Mouse (Mus musculus) embryonic fibroblast, embryonic 13.5 days (primary cell): Measurements from ENCODE around the gene Fbxo9. TPM values are rescaled to one million over a fixed set of nuclear protein-coding genes. Genes with fewer than 3 reads are reported as not detected.
A peak's percentile ranks its signal among the peaks of the same experiment; 100 is the strongest.
"Not testable (repeated sequence)": the region's sequence is repeated elsewhere in the genome, so short reads cannot be mapped to it uniquely, and the experiment has no call there.

ENCODE experiments used
- H3K27ac ChIP-seq: 2 replicates; pipeline ENCODE4 v1.5.1; 2012; ENCODE audit warnings: low read length, control low read depth, inconsistent platforms; ENCODE audit not compliant: insufficient read depth
- H3K4me1 ChIP-seq: 2 replicates; pipeline ENCODE4 v1.6.1; 2011; ENCODE audit warnings: low read length; ENCODE audit not compliant: control insufficient read depth, insufficient read depth
- H3K4me3 ChIP-seq: 2 replicates; pipeline ENCODE4 v1.5.1; 2011; ENCODE audit warnings: mild to moderate bottlenecking, control low read depth, low read length; ENCODE audit not compliant: insufficient read depth
- CTCF ChIP-seq: IDR thresholded peaks from 2 replicates; pipeline ENCODE4 v1.5.1; 2011; ENCODE audit warnings: mild to moderate bottlenecking, control low read depth, low read length, moderate library complexity, borderline replicate concordance; ENCODE audit not compliant: insufficient read depth
- POLR2A ChIP-seq: IDR thresholded peaks from 2 replicates; pipeline ENCODE4 v1.6.1; 2011; ENCODE audit warnings: low read depth, mild to moderate bottlenecking, control low read depth, low read length, moderate library complexity
- polyA plus RNA-seq: library from polyadenylated mRNA; stranded (reverse); fragments of >200 nt; gene quantifications from 2 replicates; pipeline ENCODE4 v1.2.4, GENCODE M21; 2011; ENCODE audit warnings: low read depth; ENCODE audit not compliant: missing spikeins, insufficient read length

Fbxo9 gene
- polyA plus RNA-seq: 22.2 and 23.0 TPM in 2 replicates

DNA sequence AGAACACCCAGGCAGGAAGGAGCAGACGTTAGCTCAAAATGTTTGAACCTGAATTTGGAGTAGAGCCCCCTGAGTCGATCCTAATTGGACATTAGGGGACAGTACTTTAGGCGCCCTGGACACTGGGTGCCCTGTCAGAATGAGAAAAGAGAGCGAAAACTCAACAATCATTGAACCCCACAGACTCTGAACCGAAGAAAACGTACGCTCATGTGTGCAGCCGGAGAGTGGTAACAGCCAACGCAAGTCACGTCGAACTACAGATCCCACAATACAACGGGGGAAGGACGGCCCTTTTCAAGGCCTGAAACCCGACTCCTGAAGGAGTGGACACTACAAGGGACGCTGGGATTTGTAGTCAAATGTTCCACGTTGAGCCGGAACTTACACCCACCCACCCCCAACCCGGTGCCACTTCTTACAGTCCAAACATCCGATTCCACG, at the start of gene Fbxo9, which contains the start of gene Ick:
TSS of gene Fbxo9 (minus strand) at position 270 of the 444 bp plus-strand sequence.
TSS of gene Ick (plus strand) at position 397 of the 444 bp plus-strand sequence.
- Histone ChIP-seq H3K27ac (peak within 1 kb of the TSS; percentile 94), H3K4me1 (no peaks in the 10 kb centered on the region), H3K4me3 (peak within 1 kb of the TSS; percentile 72)
- no peak; the same call in none of the 2 replicates for TF ChIP-seq POLR2A
- TF ChIP-seq CTCF: no peak

DNA sequence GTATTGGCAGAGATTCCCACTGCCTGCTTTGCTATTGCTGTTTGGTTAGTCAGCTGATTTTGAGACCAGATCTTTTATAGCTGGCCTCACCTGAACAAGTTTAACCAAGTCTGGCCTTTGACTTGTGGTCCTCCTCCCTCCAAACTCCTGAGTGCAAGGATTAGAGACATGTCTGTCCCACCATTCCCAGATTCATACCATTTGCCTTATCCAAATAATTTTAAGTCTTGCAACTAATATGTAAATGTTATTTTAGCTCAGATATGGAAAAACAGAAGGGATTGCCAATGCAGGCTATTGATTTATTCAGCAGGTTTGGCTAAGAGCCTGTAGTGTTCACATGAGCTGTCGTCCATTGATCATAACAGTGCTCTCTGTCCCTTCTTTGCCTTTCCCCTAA, 48.4 kb upstream of the Fbxo9 start:
- no peaks in the 10 kb centered on the region for H3K4me1 ChIP-seq
- H3K27ac ChIP-seq: no peak overlapping the region
- no peak overlapping the region for H3K4me3 ChIP-seq
- TF ChIP-seq POLR2A: no peak
- TF ChIP-seq CTCF: no peak

DNA sequence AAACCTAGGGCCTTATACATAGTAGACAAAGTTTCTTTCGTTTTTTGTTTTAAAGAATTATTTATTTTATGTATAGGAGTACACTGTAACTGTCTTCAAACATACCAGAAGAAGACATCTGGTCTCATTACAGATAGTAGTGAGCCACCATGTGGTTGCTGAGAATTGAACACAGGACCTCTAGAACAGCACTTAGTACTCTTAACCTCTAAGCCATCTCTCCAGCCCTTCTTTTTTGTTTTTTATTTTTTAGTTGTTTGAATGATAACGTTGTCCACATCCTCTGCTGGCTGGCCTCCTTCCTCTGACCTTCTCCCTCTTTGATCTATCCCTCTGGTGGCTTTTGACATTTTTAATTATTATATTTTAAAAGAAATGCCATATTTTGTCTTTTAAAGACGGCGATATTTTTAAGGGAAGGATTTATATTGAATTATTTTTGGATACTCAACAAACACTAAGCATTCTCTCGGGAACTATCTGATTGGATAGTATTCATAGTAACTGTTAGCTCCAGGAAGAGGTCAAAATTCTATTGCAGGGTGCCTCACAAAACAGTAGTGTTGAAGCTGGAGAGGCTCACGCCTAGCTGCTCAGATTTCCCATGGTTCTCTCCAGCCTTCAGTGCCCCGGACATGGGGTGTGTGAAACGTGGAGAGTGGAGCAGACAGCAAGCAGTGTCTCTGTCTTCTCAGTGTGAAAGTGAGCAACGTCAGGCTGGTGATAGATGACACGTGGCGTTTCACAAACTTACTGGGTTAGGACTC, 45.5 kb upstream of the Fbxo9 start:
- no peak overlapping the region for H3K4me3 ChIP-seq
- TF ChIP-seq POLR2A (no peak), CTCF (no peak)
- no peak overlapping the region for H3K27ac ChIP-seq
- no peaks in the 10 kb centered on the region for H3K4me1 ChIP-seq

DNA sequence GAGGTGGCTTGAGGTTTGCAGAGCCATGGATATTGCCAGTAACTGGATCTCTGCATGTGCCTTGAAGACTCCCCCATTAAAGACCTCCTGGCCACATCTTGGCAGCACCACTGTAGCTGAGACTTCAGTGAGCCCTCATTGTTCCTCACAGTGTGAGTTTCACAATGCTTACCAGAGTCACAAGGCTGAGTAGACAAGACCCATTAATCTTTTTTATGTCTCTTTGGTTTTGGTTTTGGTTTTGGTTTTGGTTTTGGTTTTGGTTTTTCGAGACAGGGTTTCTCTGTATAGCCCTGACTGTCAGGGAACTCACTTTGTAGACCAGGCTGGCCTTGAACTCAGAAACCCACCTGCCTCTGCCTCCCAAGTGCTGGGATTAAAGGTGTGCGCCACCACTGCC, 40.9 kb upstream of the Fbxo9 start:
- H3K4me3 ChIP-seq, H3K27ac ChIP-seq, H3K4me1 ChIP-seq: not testable (repeated sequence)

DNA sequence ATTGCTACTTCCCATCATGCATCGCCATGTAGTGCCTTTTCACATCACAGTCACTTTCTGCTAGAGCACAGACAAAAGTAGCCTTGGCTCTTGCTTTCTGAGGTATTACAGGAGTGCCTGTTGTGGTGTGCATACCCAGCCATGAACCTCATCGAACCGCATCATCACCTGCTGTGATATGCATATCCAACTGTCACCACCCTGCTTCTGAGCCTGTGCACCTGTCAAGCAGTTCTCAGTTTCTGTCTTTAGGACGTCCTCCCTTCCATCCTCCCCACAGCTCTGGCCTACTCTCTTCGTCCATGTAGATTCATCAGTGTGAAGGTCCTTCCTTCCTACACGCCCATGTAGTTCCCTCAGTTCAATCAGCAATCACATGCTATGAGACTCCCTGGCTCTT, 39.3 kb upstream of the Fbxo9 start:
- Histone ChIP-seq H3K4me3 (no peak overlapping the region), H3K4me1 (peaks cover 7% of the 10 kb centered on the region; the same call in 1 of the 2 replicates), H3K27ac (no peak overlapping the region)
- no peak for TF ChIP-seq CTCF
- TF ChIP-seq POLR2A: no peak

DNA sequence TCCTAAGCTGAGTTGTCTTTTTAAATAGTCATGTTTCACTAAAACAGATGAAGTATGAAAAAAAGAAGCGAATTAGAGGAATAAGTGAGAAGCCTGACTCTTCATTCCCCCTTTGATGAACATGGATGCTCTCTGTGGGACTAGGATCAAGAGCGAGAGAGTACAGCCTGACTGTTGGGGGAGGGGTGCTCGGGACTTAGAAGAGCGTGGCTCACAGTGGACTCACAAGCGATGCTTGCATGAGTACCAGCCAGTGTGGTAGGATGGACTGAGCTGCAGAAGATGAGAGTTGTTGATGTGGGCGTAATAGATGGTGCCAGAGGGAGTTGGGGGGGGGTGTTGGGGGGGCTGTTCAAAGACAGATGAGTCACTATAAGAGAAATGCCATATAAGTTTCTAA, 37.8 kb upstream of the Fbxo9 start:
- Histone ChIP-seq H3K4me1 (peaks cover 7% of the 10 kb centered on the region; the same call in 1 of the 2 replicates), H3K27ac (no peak overlapping the region), H3K4me3 (no peak overlapping the region)
- TF ChIP-seq POLR2A (no peak), CTCF (no peak)

DNA sequence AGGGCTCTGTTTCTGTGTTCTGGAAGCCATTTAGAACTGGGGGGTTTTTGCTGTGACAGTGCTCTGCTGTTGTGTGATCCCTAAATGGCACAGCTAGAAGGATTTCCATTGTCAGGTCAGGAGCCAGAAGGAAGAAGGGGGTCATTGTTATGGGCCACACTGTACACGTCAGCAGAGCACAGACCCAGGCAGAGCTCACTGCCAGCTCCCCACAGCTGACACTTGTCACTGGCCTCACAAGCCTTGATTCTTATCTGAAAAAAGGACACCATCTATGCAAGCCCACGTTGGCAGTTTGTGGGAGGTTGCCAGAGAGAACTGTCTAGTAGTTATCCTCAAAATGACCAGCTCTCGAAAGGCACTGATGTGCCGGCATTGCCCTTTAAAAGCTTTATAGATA, 37.2 kb upstream of the Fbxo9 start:
- Histone ChIP-seq H3K27ac (no peak overlapping the region), H3K4me1 (peaks cover 7% of the 10 kb centered on the region; the same call in 1 of the 2 replicates)
- no peak for TF ChIP-seq POLR2A
- no peak for TF ChIP-seq CTCF

DNA sequence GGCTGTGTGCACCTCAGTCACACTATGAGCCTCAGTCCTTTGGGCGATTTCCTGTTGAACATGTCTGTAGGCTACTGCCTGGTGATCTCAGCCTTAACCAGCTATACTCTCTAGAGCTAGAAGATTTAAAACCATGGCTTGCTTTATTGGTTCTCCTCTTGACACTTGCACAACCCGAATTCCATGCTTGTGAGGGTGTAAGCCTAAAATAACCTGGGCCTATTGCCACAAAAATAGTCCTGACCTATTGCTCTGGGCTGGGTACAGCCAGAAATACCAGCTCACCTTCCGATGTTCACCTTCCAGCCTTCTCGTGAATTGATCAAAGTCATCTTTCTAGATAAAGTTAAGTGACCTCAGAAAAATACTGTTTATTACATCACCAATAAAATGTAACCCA, 30.6 kb upstream of the Fbxo9 start:
- no peak for TF ChIP-seq CTCF
- no peak for TF ChIP-seq POLR2A
- Histone ChIP-seq H3K4me1 (no peaks in the 10 kb centered on the region; the same call in none of the 2 replicates), H3K4me3 (no peak overlapping the region), H3K27ac (no peak overlapping the region)

More for the DNA sequence above, 37.2 kb upstream of the Fbxo9 start:
- no peak overlapping the region for H3K4me3 ChIP-seq

DNA sequence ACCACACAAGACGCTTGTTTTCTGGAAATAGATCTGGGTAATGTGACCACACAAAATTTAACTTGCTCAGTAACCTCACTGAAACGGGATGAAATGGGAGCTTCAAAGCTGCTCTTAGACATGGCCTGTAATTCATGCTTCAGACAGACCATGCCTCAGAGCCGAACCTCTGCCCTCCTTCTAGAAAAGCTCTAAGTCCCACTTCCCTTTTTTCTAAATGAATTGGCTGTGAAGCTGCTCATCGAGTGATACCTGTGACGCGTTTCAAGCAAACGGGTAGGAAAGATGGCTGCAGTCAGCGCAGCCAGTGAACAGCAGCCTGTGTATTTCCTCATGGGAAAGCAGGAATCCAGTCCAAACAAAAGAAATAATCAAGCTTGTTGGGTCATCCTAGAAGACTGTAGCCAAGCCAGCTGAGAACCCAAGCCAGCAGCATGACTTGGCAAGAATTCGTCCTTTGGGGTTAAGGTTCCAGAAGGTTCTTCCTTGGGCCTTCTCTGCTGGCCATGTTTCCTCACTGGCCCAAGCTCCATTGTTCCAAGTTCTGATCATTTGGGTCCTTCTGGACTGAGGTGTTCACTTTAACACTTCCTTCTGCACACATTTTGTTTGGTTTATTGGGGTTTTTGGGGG, 29.3 kb upstream of the Fbxo9 start:
- H3K4me3 ChIP-seq: no peak overlapping the region
- no peaks in the 10 kb centered on the region; the same call in none of the 2 replicates for H3K4me1 ChIP-seq
- TF ChIP-seq POLR2A: no peak
- TF ChIP-seq CTCF: no peak
- no peak overlapping the region for H3K27ac ChIP-seq

DNA sequence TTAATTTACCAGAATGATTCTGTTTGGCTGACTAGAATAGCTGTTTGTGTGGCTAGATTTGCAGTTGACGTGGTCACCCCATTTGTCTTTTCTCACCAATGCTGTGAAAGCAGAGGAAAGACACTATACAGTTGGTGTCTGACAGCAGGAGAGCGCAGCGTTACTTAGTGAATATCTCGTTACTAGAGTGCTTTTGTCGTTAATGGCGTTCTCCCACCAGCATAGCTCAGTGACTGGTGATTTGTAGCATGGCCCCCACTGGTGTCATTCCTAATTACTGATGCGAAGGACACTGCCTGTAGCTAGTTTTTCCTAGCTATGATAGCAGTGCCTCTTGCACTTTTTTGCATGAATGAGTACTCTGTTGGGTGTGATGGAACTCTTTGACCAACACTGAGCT, 26.8 kb upstream of the Fbxo9 start:
- TF ChIP-seq CTCF (no peak), POLR2A (no peak)
- Histone ChIP-seq H3K4me3 (no peak overlapping the region), H3K27ac (no peak overlapping the region), H3K4me1 (no peaks in the 10 kb centered on the region; the same call in none of the 2 replicates)
